Mouse (Mus musculus) kidney, postnatal 4 days (tissue): Measurements from ENCODE around the gene Arl2.

Experiments
- DNase-seq, 2 experiments: peaks; one replicate each; pipeline ENCODE4 v3.0.0; 2021; ENCODE audit warnings: mixed read lengths in 2 of 2

Gene Arl2

DNA sequence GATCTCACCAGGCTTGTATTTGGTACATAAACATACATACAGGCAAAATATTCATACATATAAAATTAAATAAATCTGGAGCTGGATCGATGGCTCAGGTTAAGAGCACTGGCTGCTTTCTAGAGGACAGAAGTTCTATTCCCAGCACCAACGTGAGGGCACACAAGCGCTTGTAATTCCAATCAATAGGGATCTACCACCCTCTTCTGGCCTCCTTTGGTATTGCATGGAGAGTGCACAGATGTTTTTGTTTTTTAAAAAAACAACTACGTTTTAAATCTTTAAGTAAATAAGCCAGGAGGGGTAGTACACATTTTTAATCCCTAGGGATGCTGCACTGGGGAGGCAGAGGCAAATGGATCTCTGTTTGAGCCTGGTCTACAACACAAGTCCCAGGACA is 15.1 kb downstream of the Arl2 start:
- DNase-seq = peak; percentile 58 to 59

DNA sequence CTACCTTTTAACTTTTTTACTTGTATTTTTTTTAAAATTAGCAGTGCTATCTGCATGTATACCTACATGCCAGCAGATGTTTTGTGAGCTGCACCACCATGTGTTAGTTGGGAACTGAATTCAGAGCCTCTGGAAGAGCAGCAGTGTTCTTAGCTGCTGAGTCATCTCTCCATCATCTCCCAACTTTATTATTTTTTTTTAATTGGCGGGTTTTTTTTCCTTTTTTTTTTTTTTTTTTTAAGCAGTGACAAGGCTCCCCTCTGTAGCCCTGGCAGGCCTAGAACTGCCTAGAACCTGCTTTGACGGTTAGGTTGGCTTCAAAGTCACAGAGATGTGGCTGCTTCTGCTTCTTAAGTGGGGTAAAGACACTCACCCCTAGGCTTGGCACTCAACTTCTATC is 16.4 kb downstream of the Arl2 start:
- DNase-seq = no peak

DNA sequence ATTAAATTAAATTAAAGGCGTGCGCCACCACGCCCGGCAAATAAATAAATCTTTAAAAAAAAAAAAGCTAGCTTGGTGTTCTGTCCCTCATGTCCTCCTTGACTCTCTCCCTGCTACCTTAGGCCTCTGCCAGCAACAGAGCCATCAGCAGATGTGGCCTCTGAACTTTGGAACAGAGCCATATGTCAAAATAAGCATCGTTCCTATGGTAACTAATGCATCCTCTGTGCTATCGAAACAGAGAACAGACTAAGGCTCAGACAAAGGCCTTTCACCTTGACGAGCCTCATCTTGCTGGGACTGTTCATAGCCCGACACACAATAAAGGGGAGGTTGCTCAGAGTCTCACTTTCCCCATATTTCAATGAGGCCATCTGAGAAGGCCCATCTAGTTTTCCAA is 18.0 kb downstream of the Arl2 start:
- DNase-seq = no peak

DNA sequence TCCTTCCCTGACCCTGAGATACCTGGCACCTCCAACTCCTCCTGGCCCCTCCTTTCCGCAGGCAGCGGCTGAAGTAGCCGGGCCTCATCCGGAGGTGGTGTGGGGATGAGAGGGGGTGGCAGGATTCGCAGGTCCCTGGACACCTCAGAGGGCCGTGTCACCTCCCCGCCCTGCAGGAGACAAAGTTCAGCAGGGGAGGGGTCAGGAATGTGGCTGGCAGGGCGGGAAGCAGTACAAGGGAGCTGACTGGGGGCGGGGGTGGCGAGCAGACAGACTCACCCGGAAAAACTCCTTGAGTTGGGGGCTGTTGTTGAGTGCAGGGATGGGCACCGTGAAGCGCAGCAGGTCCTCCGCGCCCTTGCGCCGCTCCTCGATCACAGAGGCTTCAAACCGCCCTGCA is 19.6 kb downstream of the Arl2 start:
- peak in 1 of 2 experiments; percentile 43 for DNase-seq

DNA sequence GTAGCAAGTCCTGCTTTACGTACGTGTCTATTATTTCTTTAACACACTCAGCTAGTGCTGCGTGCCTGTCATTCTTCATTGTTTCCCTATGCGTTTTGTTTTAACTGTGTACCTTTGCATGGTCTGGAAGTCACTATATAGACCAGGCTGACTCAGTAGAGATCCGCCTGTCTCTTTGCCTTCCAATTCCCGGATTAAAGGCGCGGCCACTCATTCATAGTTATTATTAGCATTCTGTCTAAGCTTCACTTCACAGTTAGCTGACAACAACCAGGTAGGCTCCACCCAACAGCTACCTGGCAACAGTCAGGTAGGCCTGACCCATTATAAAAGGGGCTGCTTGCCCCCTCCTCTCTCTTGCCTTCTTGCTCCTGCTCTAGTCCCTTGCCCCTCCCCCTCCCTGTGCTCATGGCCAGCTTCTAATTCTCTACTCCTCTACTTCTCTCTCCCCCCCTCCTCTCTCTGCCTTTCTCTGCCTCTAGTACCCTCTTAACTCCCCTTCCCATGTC is 22.6 kb downstream of the Arl2 start:
- peak in 1 of 2 experiments; percentile 32 for DNase-seq

DNA sequence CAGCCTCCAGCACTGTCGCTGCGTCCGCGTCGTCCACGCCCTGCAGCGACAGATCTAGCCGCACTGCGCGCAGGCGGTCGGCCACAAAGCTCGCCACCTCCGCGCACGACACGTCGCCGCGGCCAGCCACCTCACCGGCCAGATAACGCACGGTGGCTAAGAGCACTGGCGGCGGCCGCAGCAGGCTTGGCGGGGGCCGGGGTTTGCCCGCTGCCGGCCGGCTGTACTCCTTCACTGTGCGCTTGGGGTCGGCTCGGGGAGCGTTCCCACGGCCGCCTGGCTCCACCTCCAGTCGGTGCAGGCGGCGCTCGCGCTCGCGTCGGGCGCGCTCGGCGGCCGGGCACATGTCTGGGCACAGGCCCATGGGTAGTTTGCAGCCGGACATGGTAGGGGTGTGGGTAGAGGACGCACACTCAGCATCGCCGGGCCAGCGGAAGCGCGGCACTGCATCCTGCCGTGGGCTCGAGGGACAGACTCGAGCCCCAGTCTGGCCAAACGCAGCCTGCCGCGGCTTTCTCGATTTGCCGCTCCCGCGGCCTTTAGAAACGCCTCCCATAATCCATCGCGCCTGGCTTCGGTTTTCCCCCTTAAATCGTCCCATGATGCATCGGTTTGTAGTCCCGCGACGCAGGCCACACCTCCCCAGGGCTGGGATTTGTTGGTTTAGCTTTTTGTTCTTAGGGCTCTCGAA is 23.2 kb downstream of the Arl2 start, which contains the start of gene Sac3d1:
Gene Sac3d1, minus strand, starts transcription at position 665 of the 691 bp plus-strand sequence.
- peak; percentile 89 to 94 for DNase-seq

DNA sequence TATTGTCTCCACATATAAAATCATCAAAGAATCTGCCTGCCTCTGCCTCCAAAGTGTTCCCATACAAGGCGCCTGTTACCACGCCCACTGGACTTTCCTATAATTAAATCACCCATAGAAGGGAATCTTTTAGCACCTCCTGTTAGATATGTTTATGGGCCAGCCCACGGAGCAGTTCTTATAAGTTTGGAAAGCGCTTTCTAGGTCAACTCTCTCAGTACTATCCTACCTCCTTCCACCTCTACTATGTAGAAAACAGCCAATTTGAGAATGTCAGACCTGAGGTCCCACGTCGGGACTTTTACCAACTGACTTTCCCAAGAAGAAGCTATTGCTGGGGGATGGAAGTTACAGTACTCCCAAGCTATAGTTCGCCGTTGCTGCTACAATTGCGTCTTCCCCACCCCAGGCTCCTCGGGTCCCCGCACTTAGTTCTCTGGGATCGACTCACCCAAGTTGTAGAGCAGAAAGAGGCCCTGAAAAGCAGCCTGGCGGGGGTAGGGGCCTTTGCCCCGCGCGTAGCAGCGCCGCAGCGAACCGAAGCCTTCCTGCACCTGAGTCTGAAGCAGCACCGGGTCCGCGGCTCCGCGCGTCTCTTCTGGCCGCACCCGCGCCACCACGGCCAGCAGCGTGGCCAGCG is 23.9 kb downstream of the Arl2 start:
- no peak for DNase-seq

DNA sequence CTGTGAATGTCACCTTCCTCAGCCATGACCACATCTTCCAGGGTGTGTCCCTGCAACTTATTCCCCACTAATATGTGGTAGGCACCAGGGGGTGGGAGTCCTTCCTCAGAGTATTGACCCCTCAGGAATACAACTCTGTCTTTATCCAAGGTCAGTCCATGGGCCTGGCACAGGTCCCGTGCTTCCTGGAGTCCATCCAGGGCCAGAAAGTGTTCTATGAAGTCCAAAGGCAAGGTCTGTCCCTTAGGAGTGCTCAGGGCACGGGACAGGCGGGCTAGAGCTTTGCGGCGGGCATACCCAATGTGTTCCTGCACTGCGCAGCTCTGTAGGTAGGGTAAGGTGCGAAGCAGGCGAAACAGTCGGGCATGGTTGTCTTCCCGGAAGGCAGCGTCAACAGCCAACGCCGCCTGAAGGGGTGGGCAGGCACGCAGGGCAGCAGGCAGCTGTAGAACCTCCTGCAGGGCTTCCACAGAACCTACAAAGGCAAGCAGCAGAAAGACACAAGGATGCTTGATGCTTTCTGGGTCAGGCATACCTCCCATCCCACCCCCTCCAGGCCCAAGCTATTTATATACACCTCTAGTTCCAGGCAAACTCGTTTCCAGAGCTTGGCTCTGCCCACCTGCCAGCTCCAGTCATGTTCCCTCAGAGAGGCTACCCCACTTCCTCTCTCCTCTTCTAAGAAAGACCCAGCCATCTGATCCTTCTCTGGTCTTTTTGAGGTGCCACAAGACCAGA is 25.1 kb downstream of the Arl2 start:
- DNase-seq = no peak

DNA sequence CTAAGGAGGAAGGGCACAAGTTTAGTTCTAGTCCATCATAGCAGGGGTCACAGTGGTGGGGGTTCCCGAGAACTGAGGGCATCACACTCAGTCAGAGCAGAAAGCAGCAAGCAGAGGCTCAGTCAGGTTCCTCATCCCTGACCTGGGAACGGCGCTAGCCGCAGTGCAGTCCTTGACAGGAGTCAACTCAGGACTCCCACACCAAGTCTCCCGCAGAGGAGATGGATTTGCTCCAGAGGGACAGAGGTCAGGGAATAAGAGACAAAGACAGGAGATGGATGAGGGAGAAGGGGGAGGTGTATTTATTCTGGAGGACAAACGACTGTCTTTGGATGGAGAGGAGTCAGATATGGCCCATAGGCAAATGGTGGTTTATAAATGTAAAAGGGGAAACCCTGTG is 28.2 kb downstream of the Arl2 start:
- no peak for DNase-seq

DNA sequence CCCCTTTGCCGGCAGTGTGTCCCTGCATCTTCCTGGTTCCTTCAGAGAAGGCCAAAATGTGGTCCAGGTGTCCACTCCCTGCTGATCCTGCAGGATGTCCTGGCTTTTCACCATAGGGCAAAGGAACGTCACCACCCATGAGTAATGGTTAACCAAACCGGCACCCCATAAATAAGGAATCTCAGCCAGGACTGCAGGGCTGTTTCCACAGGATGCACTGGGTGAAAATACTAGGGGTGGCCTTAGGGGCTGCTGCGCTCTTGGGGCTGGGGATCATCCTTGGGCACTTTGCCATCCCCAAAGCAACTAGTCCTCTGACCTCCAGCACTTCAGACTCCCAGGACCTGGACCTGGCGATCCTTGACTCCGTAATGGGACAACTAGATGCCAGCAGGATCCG is 35.8 kb downstream of the Arl2 start, which contains the start of gene Naaladl1:
Gene Naaladl1, plus strand, starts transcription at position 197 of the 400 bp plus-strand sequence.
- DNase-seq = no peak

DNA sequence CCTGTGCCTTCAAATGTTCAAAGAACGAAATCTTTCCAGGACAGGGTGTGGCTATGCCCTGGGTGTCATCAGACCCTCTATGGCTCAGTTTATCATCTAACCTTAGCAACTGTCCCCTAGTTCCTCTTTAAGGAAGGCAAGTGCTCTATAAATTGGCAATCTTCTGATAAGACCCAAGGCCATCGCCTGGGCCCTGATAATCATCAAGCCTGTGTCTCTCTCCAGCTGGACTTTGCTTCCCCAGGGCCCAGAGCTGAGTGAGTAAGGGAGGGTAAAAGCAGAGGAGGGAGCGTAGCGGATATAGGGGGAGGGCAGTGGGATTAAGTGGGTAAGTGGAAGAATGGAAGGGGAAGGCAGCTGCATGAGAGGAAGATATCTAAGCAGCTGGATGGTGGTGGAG is 36.9 kb downstream of the Arl2 start:
- DNase-seq = no peak

DNA sequence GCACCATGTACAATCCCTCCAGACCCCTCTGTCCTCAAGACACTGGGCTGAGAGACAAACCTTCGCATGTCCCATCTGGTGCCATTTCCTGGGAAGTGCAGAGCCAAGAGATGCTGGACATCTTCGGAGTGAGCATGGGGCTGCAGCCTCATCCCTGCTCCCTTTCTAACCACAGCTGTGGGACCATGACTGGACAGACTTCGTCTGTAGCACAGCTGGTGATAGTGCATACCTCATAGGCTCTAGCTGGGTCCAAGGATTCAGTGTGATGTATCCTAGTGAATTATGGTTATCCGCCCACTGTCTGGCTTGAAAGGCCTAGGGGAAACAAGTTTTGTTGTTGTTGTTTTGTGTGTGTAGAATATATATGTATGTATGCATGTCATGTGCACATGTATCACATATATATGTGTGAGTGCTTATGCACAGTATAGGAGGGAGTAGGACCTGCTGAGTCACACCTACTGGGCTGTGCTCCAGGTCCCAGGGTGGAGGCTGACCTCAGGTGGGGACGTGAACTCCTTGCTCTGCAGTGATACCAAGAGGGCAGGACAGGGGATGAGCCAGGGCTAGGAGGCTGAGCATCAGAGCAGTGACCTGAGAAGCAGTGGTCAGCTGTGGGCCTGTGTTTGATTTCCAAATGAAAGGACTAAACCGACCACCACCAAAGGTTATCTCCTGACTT is 39.0 kb downstream of the Arl2 start:
- DNase-seq = no peak

DNA sequence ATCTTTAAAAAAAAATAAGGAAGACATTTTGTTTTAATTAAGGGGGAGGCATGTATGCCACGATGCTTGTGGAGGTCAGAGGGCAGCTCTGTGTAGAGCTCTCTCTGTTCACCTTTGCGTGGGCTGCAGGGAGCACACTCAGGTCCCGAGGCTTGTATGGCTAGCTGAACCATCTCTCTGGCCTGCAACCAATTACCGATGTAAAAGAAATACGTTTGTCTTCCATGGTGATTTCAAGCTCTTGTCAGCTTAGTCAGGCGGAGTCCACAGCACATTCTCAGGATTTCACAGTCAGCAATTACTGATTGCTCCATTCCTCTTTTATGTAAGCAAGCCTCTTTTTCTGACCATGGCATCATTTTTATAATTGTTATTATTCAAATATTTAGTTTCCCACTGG is 40.2 kb downstream of the Arl2 start:
- no peak for DNase-seq

DNA sequence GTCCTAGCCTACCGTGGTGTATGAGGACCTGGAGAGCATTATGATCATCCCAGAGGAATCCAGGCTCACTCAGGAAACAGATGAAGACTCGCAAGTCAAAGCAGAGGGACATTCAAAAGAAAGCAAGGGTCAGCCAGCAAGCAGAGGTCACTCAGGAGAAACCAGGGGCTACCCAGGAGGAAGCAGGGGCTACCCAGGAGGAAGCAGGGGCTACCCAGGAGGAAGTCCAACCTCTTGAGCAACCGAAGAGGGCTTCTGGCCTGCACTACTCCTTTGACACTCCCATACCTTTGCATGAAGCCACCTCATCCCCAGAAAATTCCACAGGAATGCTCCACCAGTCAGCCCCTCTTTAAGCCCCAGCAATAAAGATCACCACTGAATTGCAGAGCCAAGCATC is 43.5 kb downstream of the Arl2 start:
- DNase-seq = peak in 1 of 2 experiments; percentile 31

DNA sequence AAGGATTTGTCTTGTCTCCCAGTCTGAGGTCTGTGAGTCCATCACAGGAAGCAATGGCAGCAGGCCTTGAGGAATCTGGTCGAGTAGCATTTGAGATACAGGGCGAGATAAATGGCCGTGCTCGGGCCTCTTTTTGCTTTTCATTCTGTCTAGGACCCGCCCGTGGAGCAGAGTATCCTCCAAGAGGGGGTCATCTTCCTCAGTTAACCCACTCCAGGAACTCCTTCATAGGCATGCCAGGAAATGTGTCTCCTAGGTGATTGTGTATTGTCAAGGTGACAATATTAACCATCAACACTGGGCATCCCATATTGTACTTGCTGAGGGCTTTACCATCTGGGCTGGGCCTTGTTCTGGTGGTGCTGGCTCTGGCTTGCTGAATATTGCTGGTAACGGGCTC is 47.2 kb downstream of the Arl2 start, which contains the start of gene AC131692.1:
Gene AC131692.1, plus strand, starts transcription at position 301 of the 400 bp plus-strand sequence.
- DNase-seq = no peak

DNA sequence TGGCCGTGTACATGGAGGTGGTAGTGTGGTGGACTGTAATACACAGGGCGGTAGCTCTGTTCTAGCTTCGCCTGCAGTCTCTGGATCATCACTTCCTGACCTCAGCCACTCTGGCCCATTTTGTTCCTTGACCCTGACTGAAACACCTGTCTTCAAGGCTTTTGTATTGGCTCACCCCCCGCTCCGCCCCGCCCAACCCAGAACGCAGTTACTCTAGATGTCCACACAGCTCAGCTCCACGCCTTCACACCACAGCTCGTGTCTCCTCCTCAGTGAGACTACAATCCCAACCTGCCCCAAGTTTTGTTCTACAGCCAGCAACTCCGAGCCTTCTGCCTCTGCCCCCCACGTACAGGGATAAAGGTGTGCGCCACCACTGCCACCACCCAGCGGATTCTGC is 52.5 kb downstream of the Arl2 start:
- no peak for DNase-seq

DNA sequence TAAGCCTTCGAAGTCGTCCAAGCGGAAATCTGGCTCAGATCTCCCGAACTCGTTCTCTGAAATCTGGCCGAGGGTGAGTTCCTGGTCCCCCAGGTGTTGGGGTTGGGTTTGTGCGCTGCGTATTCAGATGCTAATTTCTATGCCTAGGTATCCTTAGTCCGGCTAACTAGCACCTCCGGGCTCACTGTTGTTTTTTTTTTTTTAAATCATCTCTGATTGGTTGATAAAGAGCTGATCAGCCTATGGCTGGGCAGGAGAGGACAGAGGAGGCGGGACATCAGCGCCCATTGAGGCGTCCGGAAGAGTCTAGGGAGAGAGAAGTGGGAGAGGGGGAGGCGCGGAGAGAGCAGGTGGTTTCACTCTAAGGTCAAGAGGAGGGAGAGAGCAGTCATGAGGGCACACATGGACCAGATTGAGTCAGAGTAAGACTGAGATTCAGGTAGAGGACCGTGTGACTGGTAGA is 55.9 kb downstream of the Arl2 start:
- peak; percentile 78 to 86 for DNase-seq

DNA sequence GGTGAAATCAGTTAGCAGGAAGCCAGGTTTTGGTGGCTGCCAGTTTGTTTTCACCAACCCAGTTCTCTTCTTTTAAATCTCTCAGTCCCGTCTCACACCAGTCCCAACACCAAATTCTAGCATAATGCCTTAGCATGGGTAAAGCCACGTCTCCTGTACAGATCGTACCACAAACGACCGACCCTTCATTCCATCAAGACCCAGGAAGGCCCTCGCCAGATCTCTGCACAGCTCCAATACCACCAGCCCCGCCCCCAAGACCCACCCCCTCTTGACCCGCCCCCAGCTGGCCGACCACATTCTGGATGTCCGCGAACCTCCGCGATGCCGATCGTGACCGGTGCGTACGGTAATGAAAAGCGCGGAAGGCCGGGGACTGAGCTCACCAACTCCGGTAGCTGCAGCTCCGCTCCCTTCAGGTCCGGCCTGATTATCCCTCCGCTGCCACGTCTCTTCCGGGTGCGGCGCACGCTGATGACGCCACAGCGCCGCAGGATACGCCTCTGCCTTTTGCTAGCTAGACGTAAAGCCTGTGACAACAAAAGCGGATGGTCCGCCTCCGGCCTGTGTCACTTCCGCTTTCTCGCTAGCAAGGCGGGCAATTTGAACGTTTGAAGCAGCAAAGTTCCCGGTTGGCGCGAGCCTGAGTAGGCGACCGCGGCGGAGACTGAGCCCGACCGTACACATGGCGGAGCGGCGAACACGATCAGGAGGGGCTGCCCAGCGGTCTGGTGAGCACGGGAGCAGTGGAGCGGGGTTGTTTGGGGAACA is 56.7 kb downstream of the Arl2 start, which contains the start of the genes Zfpl1 and Cdca5:
Gene Zfpl1, minus strand, starts transcription at position 479 of the 771 bp plus-strand sequence.
Gene Cdca5, plus strand, starts transcription at position 506 of the 771 bp plus-strand sequence.
- peak; percentile 97 to 98 for DNase-seq
